ENCODE assay signal across 24 mouse cellular contexts in genomic region chr11:100271878-100272277, GRCm38 (mm10). TPM values are rescaled to one million over a fixed set of nuclear protein-coding genes. Genes with fewer than 3 reads are reported as not detected.
A peak's percentile ranks its signal among the peaks of the same experiment; 100 is the strongest.
DNase-seq lines count a peak whose midpoint lies in the region; ATAC-seq and TF ChIP-seq lines count a peak whose summit lies in the region.
"Had no signal": no experiment of that assay in that cellular context is flagged by ENCODE, and none has a peak within 500 bp of the region (broad histone marks: within the 10 kb centered on the region; RNA-seq: fewer than 3 reads in every experiment).

No protein-coding gene starts in this region.

- no peak overlapping the region for H3K9ac ChIP-seq in ES-E14 (ENCODE audit: insufficient read depth, low read depth, low read length, poor library complexity, severe bottlenecking)
- H3K9ac ChIP-seq in hindbrain, embryonic 12.5 days = no peak overlapping the region
- no peak overlapping the region for H3K9ac ChIP-seq in forebrain, embryonic 13.5 days
- H3K9ac ChIP-seq: embryonic facial prominence, embryonic 12.5 days had no signal

- no peak for DNase-seq in ES-E14 (ENCODE audit: low read depth, low spot score)
- no peak for DNase-seq in spleen, adult 18-20 months
- DNase-seq: adrenal gland, adult 8-10 months; adrenal gland, postnatal 14 days; adrenal gland, postnatal 36 days; cerebellum, adult 11-12 months; cerebellum, adult 2 months; cerebellum, adult 9-10 months; cerebellum, postnatal 10 days; cerebellum, postnatal 25 days had no signal

- no peaks in the 10 kb centered on the region for H3K27me3 ChIP-seq in E14TG2a.4 (ENCODE audit: insufficient read depth, low read length)
- no peaks in the 10 kb centered on the region for H3K27me3 ChIP-seq in hindbrain, embryonic 12.5 days
- 0 out of 2 replicates have a peak, but pooled peaks cover 4% of the 10 kb centered on the region for H3K27me3 ChIP-seq in forebrain, embryonic 13.5 days
- H3K27me3 ChIP-seq: embryonic facial prominence, embryonic 12.5 days had no signal

- 84% methylated on average over 1 of the region's 1 CpGs for WGBS in hindbrain, embryonic 12.5 days
- WGBS in forebrain, embryonic 13.5 days = 86% methylated on average over 1 of the region's 1 CpGs

- H3K9me3 ChIP-seq in E14TG2a.4 (ENCODE audit: low read length) (no peaks in the 10 kb centered on the region), ES-E14 (ENCODE audit: control insufficient read depth, insufficient read depth, low read depth, low read length) (no peaks in the 10 kb centered on the region)
- H3K9me3 ChIP-seq in hindbrain, embryonic 12.5 days (replicated peaks) = no peaks in the 10 kb centered on the region
- H3K9me3 ChIP-seq in forebrain, embryonic 13.5 days (replicated peaks) = no peaks in the 10 kb centered on the region
- H3K9me3 ChIP-seq: embryonic facial prominence, embryonic 10.5 days; embryonic facial prominence, embryonic 12.5 days had no signal

- in situ Hi-C loops in ES-E14 (cut with MboI; ENCODE audit: low sequenced_read_pairs in 2 of 2, unreplicated experiment in 2 of 2) = no loop called here

- H3K4me1 ChIP-seq in E14TG2a.4 (replicated peaks; ENCODE audit: low read depth, low read length) (peaks cover 89% of the 10 kb centered on the region), ES-E14 (ENCODE audit: control insufficient read depth in 2 of 2, insufficient read depth in 2 of 2, low read length in 2 of 2, poor library complexity in 1 of 2) (peaks cover 5 to 37% of the 10 kb centered on the region in 2 experiments)
- no peaks in the 10 kb centered on the region for H3K4me1 ChIP-seq in hindbrain, embryonic 12.5 days
- H3K4me1 ChIP-seq in forebrain, embryonic 13.5 days = peaks cover 6% of the 10 kb centered on the region; the same call in 1 of the 2 replicates
- H3K4me1 ChIP-seq: embryonic facial prominence, embryonic 10.5 days; embryonic facial prominence, embryonic 12.5 days had no signal

- H3K4me3 ChIP-seq in E14TG2a.4 (replicated peaks; ENCODE audit: low read length) = peak overlapping the region; percentile 55; the same call in 1 of the 2 replicates
- no peak overlapping the region for H3K4me3 ChIP-seq in ES-E14 (ENCODE audit: insufficient read depth in 1 of 2, low read depth in 1 of 2, low read length in 2 of 2, poor library complexity in 1 of 2, severe bottlenecking in 1 of 2)
- no peak overlapping the region for H3K4me3 ChIP-seq in hindbrain, embryonic 12.5 days
- no peak overlapping the region for H3K4me3 ChIP-seq in forebrain, embryonic 13.5 days
- H3K4me3 ChIP-seq: embryonic facial prominence, embryonic 10.5 days; embryonic facial prominence, embryonic 12.5 days had no signal

- peak overlapping the region; percentile 19; the same call in 1 of the 2 replicates for H3K27ac ChIP-seq in ES-E14 (ENCODE audit: insufficient read depth, low read depth, low read length, poor library complexity, severe bottlenecking)
- H3K27ac ChIP-seq in hindbrain, embryonic 12.5 days = no peak overlapping the region
- H3K27ac ChIP-seq in forebrain, embryonic 13.5 days = no peak overlapping the region
- H3K27ac ChIP-seq: embryonic facial prominence, embryonic 10.5 days; embryonic facial prominence, embryonic 12.5 days had no signal

- H3K36me3 ChIP-seq in E14TG2a.4 (ENCODE audit: insufficient read depth, low read length) (no peaks in the 10 kb centered on the region), ES-E14 (ENCODE audit: control insufficient read depth, insufficient read depth, low read length, poor library complexity, severe bottlenecking) (no peaks in the 10 kb centered on the region)
- no peaks in the 10 kb centered on the region for H3K36me3 ChIP-seq in hindbrain, embryonic 12.5 days
- no peaks in the 10 kb centered on the region for H3K36me3 ChIP-seq in forebrain, embryonic 13.5 days (ENCODE audit: poor library complexity, severe bottlenecking)
- H3K36me3 ChIP-seq: embryonic facial prominence, embryonic 10.5 days; embryonic facial prominence, embryonic 12.5 days had no signal

- no peak for ATAC-seq in hindbrain, embryonic 12.5 days (ENCODE audit: low FRiP score)
- no peak for ATAC-seq in forebrain, embryonic 13.5 days
- ATAC-seq: activated CD4-positive, CD25-positive, alpha-beta regulatory T cell, adult 4 months; forebrain, embryonic 14.5 days; forebrain, embryonic 16.5 days; Patski had no signal

- H3K4me2 ChIP-seq in hindbrain, embryonic 12.5 days (replicated peaks) = no peak overlapping the region
- no peak overlapping the region for H3K4me2 ChIP-seq in forebrain, embryonic 13.5 days
- H3K4me2 ChIP-seq: embryonic facial prominence, embryonic 12.5 days had no signal

- TF ChIP-seq CTCF in E14TG2a.4 (conservative IDR thresholded peaks at IDR 0.05; ENCODE audit: low read length) = no peak

TF ChIP-seq in ES-E14, 5 proteins besides CTCF, POLR2A, EP300 and RAD21:
- no peak for TF ChIP-seq CHD2 (IDR thresholded peaks at IDR 0.05; ENCODE audit: low read depth, low read length)
- TF ChIP-seq ZNF384 (IDR thresholded peaks at IDR 0.05; ENCODE audit: low read depth, low read length) = no peak
- TF ChIP-seq HCFC1 (IDR thresholded peaks at IDR 0.05; ENCODE audit: borderline replicate concordance, insufficient read depth, low read length) = no peak
- peak; percentile 89 for TF ChIP-seq MAFK (IDR thresholded peaks at IDR 0.05; ENCODE audit: insufficient read depth, low read depth, low read length)
- no peak for TF ChIP-seq ZC3H11A (IDR thresholded peaks at IDR 0.05; ENCODE audit: borderline replicate concordance, low read depth, low read length)

RNA-seq across cellular contexts. Expression of gene Krt42, which starts 2.2 kb away (rescaled TPM):
- total RNA-seq in ES-E14 (2012; rRNA removed) = 21.7 and 42.5 TPM in 2 replicates
- polyA plus RNA-seq in hindbrain, embryonic 12.5 days (2016; fragmentation: Nextera tagmentation; extraction: Ambion mirVana) = not detected in 2 replicates
- polyA plus RNA-seq in forebrain, embryonic 13.5 days (2015; fragmentation: Nextera tagmentation; extraction: Ambion mirVana) = not detected in 2 replicates
- total RNA-seq: adrenal gland, adult 18-20 months; adrenal gland, adult 8-10 months; adrenal gland, postnatal 14 days; adrenal gland, postnatal 36 days had no signal
- polyA plus RNA-seq: activated CD4-positive, CD25-positive, alpha-beta regulatory T cell, adult 4 months; C2C12; cerebellum, adult 2 months; cortical plate, adult 2 months; embryonic facial prominence, embryonic 10.5 days; embryonic facial prominence, embryonic 12.5 days; forebrain, embryonic 11.5 days; forebrain, embryonic 14.5 days; forebrain, embryonic 16.5 days had no signal

RNA-seq across cellular contexts. Expression of gene Krt17, which starts 11.0 kb away (rescaled TPM):
- 3.2 and 8.5 TPM in 2 replicates for total RNA-seq in ES-E14 (2012; rRNA removed)
- 3.1 and 3.2 TPM in 2 replicates for polyA plus RNA-seq in hindbrain, embryonic 12.5 days (2016; fragmentation: Nextera tagmentation; extraction: Ambion mirVana)
- polyA plus RNA-seq in forebrain, embryonic 13.5 days (2015; fragmentation: Nextera tagmentation; extraction: Ambion mirVana) = 0.19 and 0.37 TPM in 2 replicates
- total RNA-seq: adrenal gland, adult 18-20 months; adrenal gland, adult 8-10 months; adrenal gland, postnatal 14 days; adrenal gland, postnatal 36 days had no signal
- polyA plus RNA-seq: forebrain, embryonic 11.5 days had no signal

RNA-seq across cellular contexts. Expression of gene Krt16, which starts 23.2 kb away (rescaled TPM):
- total RNA-seq in ES-E14 (2012; rRNA removed) = 0.31 and 0.69 TPM in 2 replicates
- not detected in 2 replicates for polyA plus RNA-seq in hindbrain, embryonic 12.5 days (2016; fragmentation: Nextera tagmentation; extraction: Ambion mirVana)
- not detected in 2 replicates for polyA plus RNA-seq in forebrain, embryonic 13.5 days (2015; fragmentation: Nextera tagmentation; extraction: Ambion mirVana)
- total RNA-seq: adrenal gland, adult 18-20 months; adrenal gland, adult 8-10 months; adrenal gland, postnatal 14 days; adrenal gland, postnatal 36 days had no signal
- polyA plus RNA-seq: activated CD4-positive, CD25-positive, alpha-beta regulatory T cell, adult 4 months; cerebellum, adult 2 months; cortical plate, adult 2 months; embryonic facial prominence, embryonic 10.5 days; embryonic facial prominence, embryonic 12.5 days; forebrain, embryonic 11.5 days; forebrain, embryonic 14.5 days; forebrain, embryonic 16.5 days; frontal cortex, adult 2 months; Patski had no signal

RNA-seq across cellular contexts. Expression of gene Eif1, which starts 47.8 kb away (rescaled TPM):
- total RNA-seq in ES-E14 (2012; rRNA removed) = 322 and 326 TPM in 2 replicates
- polyA plus RNA-seq in hindbrain, embryonic 12.5 days (2016; fragmentation: Nextera tagmentation; extraction: Ambion mirVana) = 1,343 and 1,447 TPM in 2 replicates
- polyA plus RNA-seq in forebrain, embryonic 13.5 days (2015; fragmentation: Nextera tagmentation; extraction: Ambion mirVana) = 1,595 and 1,677 TPM in 2 replicates
